Mouse (Mus musculus) cerebellum, adult (tissue): Measurements from ENCODE around the gene Abca2.

ENCODE experiments used
- ATAC-seq: cut with Nextera tagmentation; 2 replicates; pipeline ENCODE4 v1.9.2; 2017; ENCODE audit warnings: mild to moderate bottlenecking, moderate library complexity, mixed read lengths; ENCODE audit not compliant: insufficient number of reproducible peaks, low FRiP score, low TSS enrichment

The Abca2 gene

DNA sequence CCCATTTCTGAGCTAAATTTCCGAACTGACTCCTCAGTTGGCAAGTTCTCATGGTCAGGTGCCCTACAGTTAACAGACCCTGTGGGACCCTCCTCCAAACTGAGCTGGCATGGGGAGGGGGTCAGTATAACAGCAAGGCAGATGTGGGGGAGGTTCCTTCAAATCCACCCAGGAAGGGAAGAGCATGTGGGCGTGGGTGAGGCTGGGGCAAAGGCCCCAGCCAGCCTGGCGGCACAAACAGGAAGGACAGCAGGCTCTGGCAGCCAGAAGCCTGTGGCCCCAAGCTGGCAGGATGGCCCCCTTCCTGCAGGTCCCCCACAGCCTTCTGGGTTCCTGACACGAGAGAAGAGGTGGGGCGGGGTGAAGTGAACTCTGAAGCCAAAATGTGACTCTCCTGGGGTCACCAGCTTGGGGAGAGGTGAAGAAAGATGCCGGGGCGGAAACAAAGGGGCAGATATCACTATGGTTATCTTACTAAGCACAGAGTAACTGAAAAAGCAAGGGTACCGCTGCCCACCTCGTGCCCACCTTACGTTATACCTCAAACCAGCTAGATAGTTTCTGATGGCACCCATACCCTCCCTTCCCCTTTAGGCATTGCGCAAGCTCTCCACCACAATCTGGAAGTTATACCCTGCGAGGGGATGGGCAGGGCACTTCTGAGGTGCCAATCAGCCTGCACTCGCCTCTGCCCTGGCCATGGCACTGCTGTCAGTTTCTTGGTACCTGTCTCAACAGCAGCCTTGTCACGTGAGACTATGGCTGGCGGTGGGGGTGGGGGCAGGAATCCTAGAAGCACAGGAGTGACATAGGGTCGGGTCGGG is 5.7 kb upstream of the Abca2 start, which contains the start of gene Fut7:
Gene Fut7 (plus strand): TSS at position 681 of the 824 bp plus-strand sequence.
- no peak for ATAC-seq

DNA sequence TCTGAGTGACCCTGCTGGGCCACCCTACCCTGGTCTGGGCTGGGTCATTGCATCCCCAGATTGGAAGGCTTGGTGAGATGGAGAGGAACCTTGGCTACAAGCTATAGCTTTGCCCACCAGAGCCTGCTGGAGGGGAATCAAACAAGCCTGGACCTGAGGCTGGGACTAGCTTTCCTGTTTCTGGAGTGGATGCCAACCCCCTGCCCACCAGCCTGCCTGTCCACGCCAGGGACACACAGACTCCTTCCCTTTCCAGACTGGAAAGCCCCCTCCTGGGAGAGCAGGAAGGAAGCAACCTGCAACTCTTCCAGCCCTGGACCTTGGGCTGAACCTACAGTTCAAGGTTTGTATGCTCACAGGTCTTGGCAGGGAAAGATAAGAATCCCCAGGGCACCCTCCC is 4.9 kb upstream of the Abca2 start:
- ATAC-seq = no peak

DNA sequence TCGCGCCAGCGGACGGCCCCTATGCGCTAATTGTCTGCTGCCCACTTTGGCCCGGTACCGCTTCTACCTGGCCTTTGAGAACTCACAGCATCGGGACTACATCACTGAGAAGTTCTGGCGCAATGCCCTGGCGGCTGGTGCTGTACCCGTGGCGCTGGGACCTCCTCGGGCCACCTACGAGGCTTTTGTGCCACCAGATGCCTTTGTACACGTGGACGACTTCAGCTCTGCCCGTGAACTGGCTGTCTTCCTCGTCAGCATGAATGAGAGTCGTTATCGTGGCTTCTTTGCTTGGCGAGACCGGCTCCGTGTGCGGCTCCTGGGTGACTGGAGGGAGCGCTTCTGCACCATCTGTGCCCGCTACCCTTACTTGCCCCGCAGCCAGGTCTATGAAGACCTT is 3.0 kb upstream of the Abca2 start:
- ATAC-seq = no peak

DNA sequence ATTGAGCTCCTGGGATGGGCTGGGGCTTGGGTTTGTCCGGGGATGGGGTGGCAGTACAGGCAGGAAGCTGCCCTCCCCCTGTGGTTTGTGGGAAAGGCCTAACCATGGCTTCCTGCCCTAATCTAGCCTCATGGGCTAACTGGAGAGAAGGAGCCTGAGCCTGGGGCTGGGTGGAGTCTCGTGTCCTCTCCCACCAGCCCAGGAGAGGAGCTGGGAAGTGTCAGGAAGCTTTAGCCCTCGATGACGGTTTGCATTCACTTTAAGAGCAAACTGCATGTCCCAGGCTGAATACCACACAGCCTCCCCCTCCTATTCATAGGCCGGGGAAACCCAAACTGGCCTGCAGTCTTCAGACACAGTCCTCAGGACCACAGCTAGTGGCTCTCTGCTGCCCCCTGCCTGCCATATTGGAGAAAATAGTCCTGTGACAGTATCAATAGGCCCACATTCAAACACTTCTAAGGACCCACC is 1.7 kb upstream of the Abca2 start:
- no peak for ATAC-seq

DNA sequence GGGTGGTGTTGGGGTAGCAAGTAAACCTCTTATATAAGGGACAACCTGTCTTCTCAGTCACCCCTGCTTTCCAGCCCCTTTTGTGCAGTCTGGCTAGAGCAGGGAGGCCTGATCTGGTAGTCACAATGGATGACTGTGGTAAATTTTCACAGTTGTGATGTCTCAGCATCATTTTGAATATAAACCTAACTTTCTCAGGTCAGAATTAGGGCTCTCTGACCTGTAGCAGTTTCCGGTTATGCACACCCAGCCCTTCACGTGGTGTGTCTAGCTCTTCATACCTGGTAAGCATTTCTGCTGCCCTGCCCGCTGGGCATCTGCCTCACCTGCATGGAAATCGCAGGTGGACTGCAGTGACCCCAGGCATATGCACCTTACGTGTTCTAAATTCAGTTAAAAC is 1.2 kb upstream of the Abca2 start:
- no peak for ATAC-seq

DNA sequence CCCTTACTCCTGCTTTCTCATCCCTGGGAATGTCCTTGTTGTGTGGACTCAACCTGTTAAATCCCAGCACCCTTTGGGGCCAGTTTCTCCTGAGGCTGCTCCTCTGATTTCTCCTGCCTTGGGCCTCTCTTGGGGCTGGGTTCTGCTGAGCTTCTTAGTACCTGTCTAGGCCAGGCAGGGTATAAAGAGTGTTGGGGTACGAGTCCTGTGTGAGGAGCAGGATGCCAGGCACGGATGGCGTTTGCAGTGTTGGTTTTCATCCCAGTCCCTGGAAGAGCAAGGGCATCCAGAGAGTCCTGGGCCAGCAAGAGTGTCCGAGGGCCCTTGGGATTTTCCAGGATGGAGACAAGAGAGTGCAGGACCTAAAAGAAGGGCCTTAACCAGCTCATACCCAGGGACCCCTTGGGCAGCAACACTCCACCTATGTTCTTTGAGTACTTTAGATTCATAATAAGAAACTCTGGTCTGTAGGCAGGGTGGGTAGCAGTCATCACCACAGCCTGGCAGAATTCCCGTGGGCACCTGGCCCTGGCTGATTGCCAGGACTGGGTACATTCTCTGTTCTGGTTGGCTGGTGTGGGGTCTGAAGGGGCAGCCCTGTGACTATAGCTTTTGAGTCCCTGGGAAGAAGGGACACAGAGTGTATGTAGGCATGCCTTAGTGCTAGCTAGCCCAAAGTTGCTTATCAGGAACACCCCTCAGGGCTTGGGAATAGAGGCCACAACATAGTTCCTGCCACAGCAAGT is 1.1 kb downstream of the Abca2 start:
- ATAC-seq = no peak

DNA sequence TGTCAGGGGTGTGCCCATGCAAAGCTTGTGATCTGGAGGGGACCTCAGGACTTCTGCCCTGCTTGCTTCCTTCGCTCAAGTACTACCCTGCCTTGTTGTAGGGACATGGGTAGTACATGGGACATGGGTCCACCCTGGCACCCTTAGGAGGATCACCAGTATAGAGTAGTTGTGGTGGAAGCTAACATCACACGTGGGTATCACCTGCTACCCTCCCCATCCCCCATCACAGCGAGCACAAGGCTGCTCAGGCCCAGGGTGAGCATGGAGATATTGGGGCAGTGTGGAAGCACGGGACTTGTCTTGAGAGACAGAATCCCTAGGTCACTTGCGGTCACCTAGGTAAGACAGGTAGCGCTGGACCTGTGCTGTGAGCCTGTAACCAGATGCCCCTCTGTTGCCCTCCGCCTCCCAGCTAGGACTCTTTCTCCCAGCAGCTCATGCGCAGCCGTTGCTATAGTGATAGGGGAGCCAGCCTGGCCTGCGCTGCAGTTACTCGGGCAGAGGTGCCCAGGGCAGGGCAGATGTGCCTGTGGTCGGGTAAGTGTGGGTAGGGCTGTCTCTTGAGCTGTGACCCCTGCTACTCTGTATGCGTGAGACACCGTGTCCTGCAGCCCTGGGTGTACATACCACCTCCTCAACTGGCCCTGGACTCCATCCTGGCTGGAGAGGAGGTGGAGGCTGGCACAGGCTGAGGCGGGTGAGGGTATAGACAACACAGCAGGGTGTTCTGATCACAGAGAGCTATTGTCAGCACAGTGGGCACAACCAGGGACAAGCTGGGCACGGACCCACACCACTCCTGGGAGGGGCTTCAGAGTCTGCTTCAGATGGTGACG is 2.1 kb downstream of the Abca2 start:
- no peak for ATAC-seq

DNA sequence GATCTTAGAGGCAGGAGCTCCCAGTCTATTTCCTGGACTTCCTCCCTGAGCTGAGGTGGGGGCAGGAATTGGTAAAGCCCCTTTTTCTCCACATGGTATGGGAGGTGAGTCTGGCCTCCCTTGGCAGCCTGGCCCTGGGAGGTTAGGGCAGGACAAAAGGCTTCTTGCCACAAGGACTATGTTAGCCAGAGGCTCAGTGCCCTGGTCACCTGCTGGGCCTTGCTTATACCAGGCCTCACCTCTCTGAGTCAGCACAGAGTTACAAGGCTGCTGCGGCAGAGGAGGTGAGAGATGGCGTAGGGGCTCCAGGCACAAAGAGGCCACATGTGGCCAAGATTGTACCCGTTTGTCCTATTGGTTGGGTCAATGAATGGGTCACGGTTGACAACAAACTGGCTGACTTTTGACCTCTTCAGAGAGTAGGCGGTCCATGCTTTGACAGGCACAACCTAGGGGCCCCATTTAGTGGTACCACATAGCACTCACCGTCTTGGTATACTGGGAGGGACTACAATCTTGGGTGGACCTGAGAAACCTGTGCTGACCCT is 2.9 kb downstream of the Abca2 start:
- ATAC-seq = no peak

DNA sequence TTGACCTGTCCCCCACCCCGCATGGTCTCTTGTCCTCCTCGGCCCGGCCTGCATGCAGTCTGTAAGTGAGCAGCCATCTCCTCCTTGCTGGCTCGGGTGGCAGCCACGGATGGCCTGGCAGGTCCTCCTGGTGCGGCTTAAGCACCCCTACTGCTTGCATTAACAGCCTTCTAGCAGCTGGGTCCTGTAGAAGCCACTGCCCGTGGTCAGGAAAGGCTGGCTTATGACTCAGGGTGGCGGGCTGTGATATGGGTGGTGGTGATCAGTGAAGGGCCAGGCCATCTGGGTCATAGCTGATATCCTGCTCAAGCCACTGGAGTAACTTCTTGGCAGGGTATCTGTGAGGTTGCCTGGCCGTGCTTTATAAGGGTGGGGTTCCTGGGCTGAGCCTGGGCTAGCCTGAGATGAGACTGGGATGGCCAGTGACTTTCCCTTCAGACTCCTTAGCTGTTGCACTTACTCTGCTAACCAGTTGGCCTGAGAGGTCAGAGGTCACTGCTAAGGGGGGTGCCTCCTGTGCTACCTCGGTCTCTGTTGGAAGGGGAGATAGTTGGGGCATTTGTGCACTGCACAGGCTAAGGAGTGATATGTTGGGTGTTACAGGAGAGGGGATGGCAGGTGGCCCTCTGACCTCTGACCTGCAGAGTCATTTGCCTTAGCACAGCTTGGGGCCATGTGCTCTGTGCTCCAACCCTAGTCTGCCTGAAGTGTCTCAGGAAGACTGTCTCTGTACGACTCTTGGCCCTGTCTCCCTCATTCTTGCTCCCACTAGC is 4.0 kb downstream of the Abca2 start:
- ATAC-seq = no peak

DNA sequence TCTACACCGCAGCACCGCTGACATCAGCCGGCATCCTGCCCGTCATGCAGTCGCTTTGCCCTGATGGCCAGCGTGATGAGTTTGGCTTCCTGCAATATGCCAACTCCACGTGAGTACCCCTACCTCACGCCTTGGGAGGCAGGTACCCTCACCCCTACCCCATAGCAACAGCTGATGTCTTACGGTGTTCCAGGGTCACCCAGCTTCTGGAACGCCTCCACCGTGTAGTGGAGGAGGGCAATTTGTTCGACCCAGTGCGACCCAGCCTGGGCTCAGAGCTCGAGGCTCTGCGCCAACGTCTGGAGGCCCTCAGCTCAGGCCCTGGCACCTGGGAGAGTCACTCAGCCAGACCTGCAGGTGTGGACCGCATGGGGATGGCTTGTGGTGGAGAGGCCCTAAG is 4.6 kb downstream of the Abca2 start:
- no peak for ATAC-seq

DNA sequence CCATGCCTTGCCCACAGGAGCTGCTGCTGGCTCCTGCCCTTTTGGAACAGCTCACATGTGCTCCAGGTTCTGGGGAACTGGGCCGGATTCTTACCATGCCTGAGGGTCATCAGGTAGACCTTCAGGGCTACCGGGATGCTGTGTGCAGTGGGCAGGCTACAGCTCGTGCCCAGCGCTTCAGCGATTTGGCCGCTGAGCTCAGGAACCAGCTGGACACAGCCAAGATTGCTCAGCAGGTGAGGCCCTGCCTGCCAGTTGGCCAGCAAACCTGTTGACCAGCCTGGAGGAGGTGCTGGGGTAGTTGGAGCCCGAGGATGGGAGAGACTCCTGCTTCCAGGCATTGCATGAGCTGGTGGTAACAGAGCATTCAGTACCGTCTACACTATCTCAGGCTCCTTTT is 5.8 kb downstream of the Abca2 start:
- peak; percentile 62; the same call in 1 of the 2 replicates for ATAC-seq

DNA sequence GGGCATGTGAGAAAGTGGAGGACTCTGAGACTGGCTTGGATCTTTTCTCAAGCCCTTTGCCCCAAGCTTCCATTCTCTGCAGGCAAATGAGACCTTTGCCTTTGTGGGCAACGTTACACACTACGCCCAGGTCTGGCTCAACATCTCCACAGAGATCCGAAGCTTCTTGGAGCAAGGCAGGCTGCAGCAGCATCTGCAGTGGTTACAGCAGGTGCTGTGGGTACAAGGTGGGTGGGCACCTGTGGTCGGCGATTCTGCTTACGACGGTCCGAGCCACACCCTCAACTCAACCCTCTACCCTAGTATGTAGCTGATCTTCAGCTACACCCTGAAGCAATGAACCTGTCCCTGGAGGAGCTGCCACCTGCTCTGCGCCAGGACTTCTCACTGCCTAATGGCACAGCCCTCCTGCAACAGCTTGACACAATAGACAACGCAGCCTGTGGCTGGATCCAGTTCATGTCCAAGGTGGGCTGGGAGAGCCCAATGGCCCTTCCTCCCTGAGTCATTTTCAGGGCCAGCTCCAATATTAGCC is 7.8 kb downstream of the Abca2 start:
- no peak for ATAC-seq

DNA sequence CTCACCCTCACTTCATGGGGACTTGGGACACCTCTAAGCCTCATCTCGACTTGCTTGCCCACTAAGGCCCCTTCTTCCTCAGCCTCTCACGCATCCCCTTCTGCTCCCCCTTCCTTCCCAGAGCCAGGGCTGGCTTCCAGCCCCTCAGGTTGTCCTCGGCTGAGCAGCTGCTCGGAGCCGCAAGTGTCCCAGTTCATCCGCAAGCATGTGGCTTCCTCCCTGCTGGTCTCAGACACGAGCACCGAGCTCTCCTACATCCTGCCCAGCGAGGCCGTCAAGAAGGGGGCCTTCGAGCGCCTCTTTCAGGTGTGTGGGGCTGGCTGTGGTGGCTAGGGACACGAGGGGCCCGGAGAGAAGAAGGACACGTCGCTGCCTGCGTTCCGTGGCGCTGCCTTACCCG is 12.6 kb downstream of the Abca2 start:
- ATAC-seq = no peak

DNA sequence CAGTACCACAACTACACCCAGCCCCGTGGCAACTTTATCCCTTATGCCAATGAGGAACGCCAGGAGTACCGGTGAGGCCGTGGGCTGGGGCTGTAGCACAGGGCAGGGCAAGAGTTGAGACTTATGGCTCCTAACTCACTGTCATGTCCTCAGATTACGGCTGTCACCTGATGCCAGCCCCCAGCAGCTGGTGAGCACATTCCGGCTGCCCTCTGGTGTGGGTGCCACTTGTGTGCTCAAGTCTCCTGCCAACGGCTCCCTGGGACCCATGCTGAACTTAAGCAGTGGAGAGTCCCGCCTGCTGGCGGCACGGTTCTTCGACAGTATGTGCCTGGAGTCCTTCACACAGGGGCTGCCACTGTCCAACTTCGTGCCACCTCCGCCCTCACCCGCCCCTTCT is 14.2 kb downstream of the Abca2 start:
- ATAC-seq = no peak

DNA sequence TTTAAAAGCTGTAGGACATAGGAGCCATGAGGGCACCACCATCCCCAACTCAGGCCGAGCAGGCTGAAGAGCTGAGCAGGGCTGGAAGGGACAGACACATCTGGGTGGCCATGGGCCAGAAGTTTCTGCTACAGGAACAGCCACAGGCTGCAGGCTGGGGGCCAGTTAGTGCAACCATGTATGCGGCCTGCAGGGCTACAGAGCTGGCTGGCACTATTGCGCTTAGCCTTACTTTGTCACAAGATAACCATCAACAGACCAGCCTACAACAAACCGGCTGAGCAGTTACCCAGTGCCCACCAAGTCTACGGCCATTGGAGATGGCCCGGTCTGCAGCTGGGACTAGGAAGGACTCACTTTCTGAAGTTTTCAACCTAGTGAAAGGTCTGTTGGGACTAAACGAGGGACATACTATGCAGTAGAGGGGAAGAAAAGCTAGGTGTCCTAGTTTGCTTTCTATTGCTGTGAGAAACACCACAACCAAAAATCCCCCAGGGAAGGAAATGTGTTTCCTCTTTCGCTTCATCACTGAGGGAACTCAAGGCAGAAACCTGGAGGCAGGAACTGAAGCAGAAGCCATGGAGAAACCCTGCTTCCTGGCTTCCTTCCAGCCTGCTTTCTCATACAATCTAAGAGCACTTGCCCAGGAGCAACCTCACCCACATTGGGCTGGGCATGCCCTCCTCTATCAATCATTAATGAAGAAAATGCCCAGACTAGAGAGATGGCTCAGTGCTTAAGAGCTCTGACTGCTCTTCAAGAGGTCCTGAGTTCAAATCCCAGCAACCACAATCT is 22.5 kb downstream of the Abca2 start:
- no peak for ATAC-seq

DNA sequence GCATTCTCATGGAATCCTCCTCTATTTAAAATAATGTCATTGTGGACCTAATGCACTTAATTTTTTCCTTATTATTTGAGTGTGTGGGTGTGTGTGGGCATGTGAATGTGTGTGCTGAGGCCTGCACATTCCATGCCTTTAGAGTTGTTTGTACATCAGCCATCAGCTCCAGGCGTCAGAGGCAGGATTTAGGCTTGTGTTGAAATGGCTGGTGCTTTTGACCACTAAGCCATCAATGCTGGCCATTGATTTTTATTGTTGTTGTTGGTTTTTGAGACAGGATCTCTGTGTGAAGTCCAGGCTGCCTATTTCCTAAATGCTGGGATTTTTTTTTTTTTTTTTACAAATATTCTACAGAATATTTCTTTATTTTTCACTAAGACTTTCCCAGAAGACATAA is 24.4 kb downstream of the Abca2 start:
- ATAC-seq = no peak

DNA sequence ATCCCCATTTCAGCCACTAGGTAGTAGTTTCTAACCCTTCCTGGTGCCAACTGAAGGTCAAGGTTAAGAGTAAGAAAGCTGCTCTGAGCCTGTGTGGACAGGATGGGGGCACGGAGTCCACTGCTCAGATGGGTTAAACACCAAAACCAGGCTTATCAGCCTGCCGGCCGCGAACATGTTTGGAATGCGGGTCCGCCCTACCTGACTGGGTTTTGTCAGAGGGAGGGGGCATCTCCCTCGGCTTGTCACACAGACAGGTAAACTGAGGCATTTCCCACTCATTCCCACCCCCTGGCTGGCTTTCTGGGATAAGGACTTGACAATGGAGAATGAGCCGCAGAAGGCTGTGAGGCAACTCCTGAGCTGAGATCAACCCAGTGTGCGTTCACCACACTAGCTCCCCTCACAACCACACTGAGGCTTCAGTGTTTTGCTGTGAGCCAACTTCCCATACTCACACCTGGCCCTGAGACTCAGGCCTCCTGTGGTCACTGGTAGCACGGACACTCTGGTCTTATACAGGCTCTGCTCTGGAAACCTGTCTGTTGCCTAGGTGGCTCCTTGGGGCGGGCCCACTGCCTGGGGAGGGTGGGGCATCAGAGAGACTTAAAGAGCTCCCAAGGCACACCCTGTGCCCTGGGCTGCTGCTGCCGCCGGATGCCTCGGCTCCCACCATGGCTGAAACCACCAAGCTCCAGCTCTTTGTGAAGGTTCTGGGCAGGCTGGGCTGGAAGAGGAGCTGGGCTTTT is 27.9 kb downstream of the Abca2 start, which contains the start of gene Clic3:
Gene Clic3 (plus strand): TSS at position 634 of the 749 bp plus-strand sequence.
- no peak for ATAC-seq
